Mouse (Mus musculus): ENCODE results near the gene Bco2. TPM values are rescaled to one million over a fixed set of nuclear protein-coding genes. Genes with fewer than 3 reads are reported as not detected.
A peak's percentile ranks its signal among the peaks of the same experiment; 100 is the strongest.

The Bco2 gene
- total and polyA plus RNA-seq, 3 experiments: 0.07 TPM; not detected in 2

GRCm38 (mm10) chr9:50565173-50565572 is 10.2 kb upstream of the Bco2 start:
- Histone ChIP-seq H3K4me1 (ENCODE audit: control insufficient read depth in 1 of 2, insufficient read depth in 2 of 2, low read length in 2 of 2) (no peaks in the 10 kb centered on the region), H3K9ac (ENCODE audit: control insufficient read depth, low read depth, low read length, poor library complexity, severe bottlenecking) (no peak overlapping the region), H3K4me3 (ENCODE audit: control insufficient read depth in 1 of 2, insufficient read depth in 1 of 2, low read depth in 2 of 2, low read length in 2 of 2) (no peak overlapping the region), H3K27ac (ENCODE audit: control insufficient read depth, low read depth, low read length) (no peak overlapping the region), H3K27me3 (ENCODE audit: control insufficient read depth in 1 of 2, insufficient read depth in 2 of 2, low read length in 2 of 2) (peaks cover 2 to 3% of the 10 kb centered on the region in 2 experiments; a peak in 3 of 4 replicates), H3K79me2 (ENCODE audit: control insufficient read depth, insufficient read depth, low read length, poor library complexity) (no peaks in the 10 kb centered on the region), H3K9me3 (replicated peaks; ENCODE audit: insufficient read depth, low read length) (no peaks in the 10 kb centered on the region), H3K36me3 (ENCODE audit: control insufficient read depth in 1 of 2, insufficient read depth in 2 of 2, low read length in 2 of 2) (no peaks in the 10 kb centered on the region)
- peak; percentile 11 for DNase-seq (ENCODE audit: low read depth, low spot score)
- TF ChIP-seq TBP (IDR thresholded peaks at IDR 0.05; ENCODE audit: low read depth, low read length): 0 out of 2 replicates have a peak, but pooled peaks have one; percentile 38
- TF ChIP-seq GABPA (IDR thresholded peaks at IDR 0.05; ENCODE audit: low read depth, low read length): no peak

GRCm38 (mm10) chr9:50561918-50562360 is 7.0 kb upstream of the Bco2 start:
- H3K4me1 ChIP-seq (ENCODE audit: control insufficient read depth in 1 of 2, insufficient read depth in 2 of 2, low read length in 2 of 2): no peaks in the 10 kb centered on the region
- no peak overlapping the region for H3K27ac ChIP-seq (ENCODE audit: control insufficient read depth, low read depth, low read length)
- no peak overlapping the region for H3K4me3 ChIP-seq (ENCODE audit: control insufficient read depth in 1 of 2, insufficient read depth in 1 of 2, low read depth in 2 of 2, low read length in 2 of 2)
- H3K9me3 ChIP-seq (replicated peaks; ENCODE audit: insufficient read depth, low read length): no peaks in the 10 kb centered on the region
- no peak for TF ChIP-seq JUND (IDR thresholded peaks at IDR 0.05; ENCODE audit: low read depth, low read length)
- TF ChIP-seq KAT2A (conservative IDR thresholded peaks at IDR 0.05; ENCODE audit: low read depth, low read length): no peak
- no peak for TF ChIP-seq ELF1 (IDR thresholded peaks at IDR 0.05; ENCODE audit: low read depth, low read length)
- no peak for TF ChIP-seq E2F4 (IDR thresholded peaks at IDR 0.05; ENCODE audit: borderline replicate concordance, low read depth, low read length)
- TF ChIP-seq NRF1 (IDR thresholded peaks at IDR 0.05; ENCODE audit: insufficient read depth, low read depth, low read length, poor library complexity, severe bottlenecking): no peak
- TF ChIP-seq MYC (IDR thresholded peaks at IDR 0.05; ENCODE audit: low read depth, low read length): no peak
- TF ChIP-seq CHD1 (IDR thresholded peaks at IDR 0.05; ENCODE audit: low read depth, low read length): no peak
- TF ChIP-seq CHD2 (IDR thresholded peaks at IDR 0.05; ENCODE audit: low read length): no peak
- TF ChIP-seq UBTF (IDR thresholded peaks at IDR 0.05; ENCODE audit: borderline replicate concordance, insufficient read depth, low read depth, low read length): no peak
- no peak for TF ChIP-seq CTCF (IDR thresholded peaks at IDR 0.05 in 2 of 3, conservative IDR thresholded peaks at IDR 0.05 in 1 of 3; ENCODE audit: control insufficient read depth in 1 of 3, insufficient read depth in 1 of 3, low read depth in 2 of 3, low read length in 3 of 3, poor library complexity in 1 of 3, severe bottlenecking in 1 of 3)
- TF ChIP-seq GABPA (IDR thresholded peaks at IDR 0.05; ENCODE audit: low read depth, low read length): no peak
- no peak for TF ChIP-seq ZMIZ1 (IDR thresholded peaks at IDR 0.05; ENCODE audit: low read depth, low read length)
- no peak for TF ChIP-seq RCOR1 (IDR thresholded peaks at IDR 0.05; ENCODE audit: low read depth, low read length)
- TF ChIP-seq MEF2A (IDR thresholded peaks at IDR 0.05; ENCODE audit: extremely low read depth, insufficient replicate concordance, low read depth, low read length, poor library complexity, severe bottlenecking): no peak
- TF ChIP-seq MAFK (IDR thresholded peaks at IDR 0.05; ENCODE audit: borderline replicate concordance, low read depth, low read length): no peak
- TF ChIP-seq RAD21 (IDR thresholded peaks at IDR 0.05; ENCODE audit: low read depth, low read length): no peak
- H3K79me2 ChIP-seq (ENCODE audit: control insufficient read depth, insufficient read depth, low read length, poor library complexity): no peaks in the 10 kb centered on the region
- peaks cover 2 to 18% of the 10 kb centered on the region in 2 experiments; a peak in 3 of 4 replicates for H3K27me3 ChIP-seq (ENCODE audit: control insufficient read depth in 1 of 2, insufficient read depth in 2 of 2, low read length in 2 of 2)
- H3K9ac ChIP-seq (ENCODE audit: control insufficient read depth, low read depth, low read length, poor library complexity, severe bottlenecking): no peak overlapping the region
- H3K36me3 ChIP-seq (ENCODE audit: control insufficient read depth in 1 of 2, insufficient read depth in 2 of 2, low read length in 2 of 2): no peaks in the 10 kb centered on the region
- DNase-seq (ENCODE audit: low read depth, low spot score): no peak

Data from MEL (cell line).